Mouse (Mus musculus): ENCODE measurements at regions not wholly inside any gene's neighbourhood (a gene's known extent, or its start where the extent isn't known, plus 50 kb on each side); places are given as distances from the start of the nearest gene placed in this dataset.
"Not testable (repeated sequence)": the region's sequence is repeated elsewhere in the genome, so short reads cannot be mapped to it uniquely, and the experiment has no call there.

DNA sequence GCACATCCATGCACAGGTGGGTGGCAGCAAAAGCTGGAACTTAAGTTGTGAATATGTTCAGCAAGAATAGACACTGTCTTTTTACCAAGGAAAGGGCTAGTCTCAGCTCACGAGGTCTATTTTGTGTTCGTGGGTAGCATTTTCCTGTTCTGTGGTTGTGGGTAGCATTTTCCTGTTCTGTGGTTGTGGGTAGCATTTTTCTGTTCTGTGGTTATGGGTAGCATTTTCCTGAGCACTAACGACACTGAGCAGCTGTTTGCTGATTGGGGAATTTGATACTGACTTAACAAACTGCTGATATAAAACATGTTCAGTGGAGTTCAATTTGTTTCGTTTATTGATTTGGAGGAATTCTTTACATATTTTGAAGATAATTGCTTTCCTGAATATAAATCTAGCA, 837.8 kb upstream of the Vwc2 start:
- Histone ChIP-seq H3K9ac (replicated peaks; ENCODE audit: low read depth, low read length) (no peak overlapping the region), H3K36me3 (ENCODE audit: control insufficient read depth, insufficient read depth, low read length) (no peaks in the 10 kb centered on the region), H3K4me2 (ENCODE audit: low read depth, low read length) (no peak overlapping the region), H3K4me3 (ENCODE audit: low read depth, low read length) (no peak overlapping the region), H3K27me3 (ENCODE audit: control insufficient read depth, insufficient read depth, low read length) (no peaks in the 10 kb centered on the region), H3K4me1 (ENCODE audit: control insufficient read depth, insufficient read depth, low read length) (no peaks in the 10 kb centered on the region), H3K27ac (ENCODE audit: low read depth, low read length) (no peak overlapping the region), H3K9me3 (ENCODE audit: control insufficient read depth, low read length) (no peaks in the 10 kb centered on the region)
- WGBS: 81% methylated on average over 4 of the region's 4 CpGs
- no peak for ATAC-seq (ENCODE audit: low read depth)

DNA sequence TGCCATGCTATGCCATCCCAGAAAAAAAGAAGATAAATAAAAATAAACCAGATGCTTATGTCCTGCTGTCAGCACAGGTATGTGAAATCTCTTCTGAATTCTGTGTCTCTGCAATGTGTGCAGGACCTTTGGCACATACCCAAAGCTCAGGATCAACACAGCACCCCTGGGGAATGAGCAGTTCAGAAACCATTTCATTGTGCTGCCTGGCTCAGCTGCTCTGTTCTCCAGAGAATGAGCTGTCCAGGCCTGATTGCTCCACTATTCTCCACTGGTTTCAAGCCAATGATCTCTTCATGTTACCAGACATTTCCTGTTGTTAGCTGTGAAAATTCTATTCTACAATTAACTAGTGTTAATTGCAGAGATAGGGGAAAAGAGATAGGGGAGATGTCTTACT, 830.5 kb upstream of the Vwc2 start:
- no peaks in the 10 kb centered on the region for H3K36me3 ChIP-seq (ENCODE audit: control insufficient read depth, insufficient read depth, low read length)
- H3K4me3 ChIP-seq (ENCODE audit: low read depth, low read length): no peak overlapping the region
- no peaks in the 10 kb centered on the region for H3K9me3 ChIP-seq (ENCODE audit: control insufficient read depth, low read length)
- no peak overlapping the region for H3K27ac ChIP-seq (ENCODE audit: low read depth, low read length)
- H3K4me2 ChIP-seq (ENCODE audit: low read depth, low read length): no peak overlapping the region
- H3K9ac ChIP-seq (replicated peaks; ENCODE audit: low read depth, low read length): no peak overlapping the region
- no peaks in the 10 kb centered on the region for H3K4me1 ChIP-seq (ENCODE audit: control insufficient read depth, insufficient read depth, low read length)
- no peak for ATAC-seq (ENCODE audit: low read depth)
- no peaks in the 10 kb centered on the region for H3K27me3 ChIP-seq (ENCODE audit: control insufficient read depth, insufficient read depth, low read length)

DNA sequence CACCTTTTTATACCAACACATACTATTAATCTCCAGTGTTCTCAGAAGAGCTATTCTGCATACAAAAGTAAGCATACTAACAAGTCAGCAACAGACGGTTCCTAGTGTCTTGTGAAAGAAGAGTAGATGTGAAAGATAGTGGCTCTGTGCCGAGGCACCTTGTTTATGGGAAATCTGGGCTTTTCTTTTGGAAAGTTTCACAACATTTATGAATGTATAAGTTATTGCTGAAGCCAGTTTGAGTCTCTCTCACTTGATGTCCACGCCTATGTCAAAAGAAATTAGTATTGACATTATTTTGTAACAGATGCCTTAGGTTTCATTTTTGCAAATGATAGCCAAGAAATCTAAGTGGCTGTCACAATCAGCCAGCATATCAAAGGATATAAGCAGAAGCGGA, 822.0 kb upstream of the Vwc2 start:
- Histone ChIP-seq H3K4me2 (ENCODE audit: low read depth, low read length) (no peak overlapping the region), H3K9me3 (ENCODE audit: control insufficient read depth, low read length) (no peaks in the 10 kb centered on the region), H3K27ac (ENCODE audit: low read depth, low read length) (no peak overlapping the region), H3K4me3 (ENCODE audit: low read depth, low read length) (no peak overlapping the region), H3K36me3 (ENCODE audit: control insufficient read depth, insufficient read depth, low read length) (no peaks in the 10 kb centered on the region), H3K9ac (replicated peaks; ENCODE audit: low read depth, low read length) (no peak overlapping the region), H3K27me3 (ENCODE audit: control insufficient read depth, insufficient read depth, low read length) (no peaks in the 10 kb centered on the region), H3K4me1 (ENCODE audit: control insufficient read depth, insufficient read depth, low read length) (no peaks in the 10 kb centered on the region)
- no peak for ATAC-seq (ENCODE audit: low read depth)
- WGBS: 84% methylated on average over 4 of the region's 4 CpGs

DNA sequence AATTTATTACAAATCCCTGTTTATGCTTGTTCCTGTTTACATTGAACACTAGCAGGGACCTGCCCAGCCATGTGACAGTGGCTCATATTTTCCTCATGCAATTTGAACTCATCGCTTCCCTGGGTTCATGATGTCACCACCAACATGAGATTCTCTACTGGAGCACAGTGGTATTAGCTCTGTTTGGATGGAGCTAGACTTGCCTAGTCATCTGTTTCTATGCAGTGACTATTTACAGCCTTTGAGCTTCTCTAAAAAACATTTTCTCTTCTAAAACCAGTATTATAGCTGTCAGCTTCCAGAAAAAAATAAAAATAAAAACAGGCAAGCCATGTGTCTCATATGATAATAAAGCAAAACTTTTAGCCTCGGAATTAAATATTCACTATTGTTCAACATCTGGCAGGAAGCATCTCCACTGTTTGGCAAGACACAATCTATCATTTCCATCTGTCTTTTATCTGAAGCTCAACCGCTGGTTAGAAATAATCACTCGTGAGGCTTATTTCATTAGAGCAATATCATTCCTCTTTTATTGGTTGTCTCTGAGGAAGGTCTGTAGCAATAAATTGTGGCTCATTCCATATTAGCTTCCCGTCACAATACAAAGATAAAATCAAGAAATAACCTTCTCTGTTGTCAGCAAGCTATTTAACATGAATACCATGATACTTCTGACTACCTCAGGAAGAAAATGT, 804.9 kb upstream of the Vwc2 start:
- Histone ChIP-seq H3K4me2 (ENCODE audit: low read depth, low read length) (no peak overlapping the region), H3K27me3 (ENCODE audit: control insufficient read depth, insufficient read depth, low read length) (no peaks in the 10 kb centered on the region), H3K9ac (replicated peaks; ENCODE audit: low read depth, low read length) (no peak overlapping the region), H3K36me3 (ENCODE audit: control insufficient read depth, insufficient read depth, low read length) (no peaks in the 10 kb centered on the region), H3K4me1 (ENCODE audit: control insufficient read depth, insufficient read depth, low read length) (no peaks in the 10 kb centered on the region), H3K27ac (ENCODE audit: low read depth, low read length) (no peak overlapping the region), H3K9me3 (ENCODE audit: control insufficient read depth, low read length) (no peaks in the 10 kb centered on the region), H3K4me3 (ENCODE audit: low read depth, low read length) (no peak overlapping the region)
- peak; percentile 66 for ATAC-seq (ENCODE audit: low read depth)
- 46% methylated on average over 5 of the region's 5 CpGs for WGBS

DNA sequence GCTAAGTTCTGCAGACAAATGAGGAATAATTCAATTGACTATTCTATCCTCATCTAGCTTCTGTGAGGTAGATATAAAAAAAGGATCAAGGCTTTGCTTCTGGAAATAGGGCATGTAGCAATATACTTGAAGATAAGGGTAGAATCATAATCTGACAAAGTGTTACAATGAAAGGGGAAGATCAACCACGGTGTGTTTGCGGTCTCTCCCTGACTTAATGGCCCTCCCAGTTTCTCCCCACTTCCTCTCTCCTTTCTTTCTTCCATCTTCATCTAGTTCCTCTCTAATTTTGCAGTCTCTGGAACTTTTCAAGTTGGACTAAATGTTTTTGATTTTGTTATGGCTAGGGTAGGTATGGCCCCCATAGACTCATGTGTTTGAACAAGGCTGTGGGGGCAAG, 796.6 kb upstream of the Vwc2 start:
- Histone ChIP-seq H3K27ac (ENCODE audit: low read depth, low read length) (no peak overlapping the region), H3K36me3 (ENCODE audit: control insufficient read depth, insufficient read depth, low read length) (no peaks in the 10 kb centered on the region), H3K4me3 (ENCODE audit: low read depth, low read length) (no peak overlapping the region), H3K4me1 (ENCODE audit: control insufficient read depth, insufficient read depth, low read length) (no peaks in the 10 kb centered on the region), H3K9ac (replicated peaks; ENCODE audit: low read depth, low read length) (no peak overlapping the region), H3K4me2 (ENCODE audit: low read depth, low read length) (no peak overlapping the region), H3K9me3 (ENCODE audit: control insufficient read depth, low read length) (no peaks in the 10 kb centered on the region), H3K27me3 (ENCODE audit: control insufficient read depth, insufficient read depth, low read length) (no peaks in the 10 kb centered on the region)
- ATAC-seq (ENCODE audit: low read depth): no peak
- WGBS: 92% methylated on average over 2 of the region's 2 CpGs

DNA sequence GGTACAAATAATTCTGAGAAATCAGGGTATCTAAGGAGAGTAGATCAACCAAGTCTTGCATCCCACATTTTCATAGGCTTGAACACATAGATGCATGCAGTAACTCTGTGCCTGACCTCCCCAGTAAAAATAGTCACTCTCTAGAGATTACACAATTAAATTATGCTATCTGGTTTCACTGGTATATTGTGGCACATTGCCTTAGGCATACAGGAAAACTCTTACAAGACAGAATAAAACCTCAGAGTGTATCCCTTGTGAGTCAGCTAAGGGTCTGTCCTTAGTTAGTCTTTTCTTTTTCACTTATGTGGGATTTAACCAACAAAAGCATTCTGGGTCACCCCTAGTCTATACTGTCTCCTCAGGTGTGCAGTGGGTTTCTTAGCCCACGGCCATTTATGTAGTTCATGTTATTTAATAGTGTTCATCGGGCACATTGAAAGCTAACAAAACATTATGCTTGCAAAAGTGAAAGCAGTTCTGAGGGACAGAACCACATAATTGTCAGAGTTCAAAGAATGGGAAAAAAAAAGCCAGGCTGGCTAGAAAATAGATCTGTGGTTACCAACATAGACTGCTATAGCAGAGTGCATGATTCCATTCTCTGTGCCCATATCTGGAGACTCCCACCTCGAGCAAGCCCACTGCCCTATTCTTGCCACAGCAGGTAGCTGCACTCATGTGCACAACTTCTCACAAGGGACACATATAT, 795.8 kb upstream of the Vwc2 start:
- ATAC-seq (ENCODE audit: low read depth): no peak
- WGBS: 78% methylated on average over 3 of the region's 3 CpGs

DNA sequence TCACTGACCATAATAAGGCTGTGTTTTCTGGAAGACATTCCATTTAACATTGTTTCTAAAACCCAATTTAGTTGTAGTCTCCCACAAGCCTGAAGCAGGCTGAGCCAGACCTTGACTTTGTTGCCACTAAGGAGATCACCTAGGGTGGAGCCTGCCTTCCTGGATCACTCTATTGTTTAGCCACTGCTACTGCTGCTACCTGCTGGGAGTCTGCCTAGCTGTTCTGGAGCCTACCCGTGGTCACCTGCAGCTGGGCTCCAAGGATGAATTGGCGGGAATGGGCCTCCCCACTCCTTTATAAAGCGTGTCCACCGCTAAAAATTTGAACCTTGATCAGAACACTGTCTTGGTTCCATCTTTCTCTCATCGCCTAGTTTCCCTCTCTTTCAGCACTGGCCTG, 783.8 kb upstream of the Vwc2 start:
- not testable (repeated sequence) for H3K4me3 ChIP-seq (ENCODE audit: low read depth, low read length)

More for the DNA sequence above, 795.8 kb upstream of the Vwc2 start:
- H3K36me3 ChIP-seq (ENCODE audit: control insufficient read depth, insufficient read depth, low read length): no peaks in the 10 kb centered on the region
- no peaks in the 10 kb centered on the region for H3K9me3 ChIP-seq (ENCODE audit: control insufficient read depth, low read length)
- no peaks in the 10 kb centered on the region for H3K27me3 ChIP-seq (ENCODE audit: control insufficient read depth, insufficient read depth, low read length)
- no peaks in the 10 kb centered on the region for H3K4me1 ChIP-seq (ENCODE audit: control insufficient read depth, insufficient read depth, low read length)
- H3K27ac ChIP-seq (ENCODE audit: low read depth, low read length): no peak overlapping the region
- H3K4me2 ChIP-seq (ENCODE audit: low read depth, low read length): no peak overlapping the region
- no peak overlapping the region for H3K9ac ChIP-seq (replicated peaks; ENCODE audit: low read depth, low read length)
- no peak overlapping the region for H3K4me3 ChIP-seq (ENCODE audit: low read depth, low read length)

DNA sequence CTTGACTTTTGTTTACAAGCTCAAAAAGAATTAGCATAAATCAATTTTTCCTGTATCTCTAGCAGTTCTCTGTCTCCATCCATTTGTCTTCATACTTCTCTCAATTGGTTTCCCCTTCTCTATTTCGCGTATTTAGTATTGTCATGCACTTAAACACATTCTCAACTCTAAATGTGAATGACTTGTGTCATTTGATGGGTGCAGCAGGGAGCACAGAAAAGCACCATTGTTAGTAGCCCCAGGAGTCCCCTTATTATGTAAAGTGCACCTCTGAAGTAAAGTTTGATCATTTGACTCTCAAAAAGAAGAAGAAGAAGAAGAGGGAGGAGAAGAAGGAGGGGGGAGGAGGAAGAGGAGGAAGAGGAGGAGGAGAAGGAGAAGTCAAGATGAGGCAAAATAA, 776.2 kb upstream of the Vwc2 start:
- Histone ChIP-seq H3K9ac (replicated peaks; ENCODE audit: low read depth, low read length) (no peak overlapping the region), H3K9me3 (ENCODE audit: control insufficient read depth, low read length) (no peaks in the 10 kb centered on the region), H3K4me1 (ENCODE audit: control insufficient read depth, insufficient read depth, low read length) (no peaks in the 10 kb centered on the region), H3K27ac (ENCODE audit: low read depth, low read length) (no peak overlapping the region), H3K36me3 (ENCODE audit: control insufficient read depth, insufficient read depth, low read length) (no peaks in the 10 kb centered on the region), H3K27me3 (ENCODE audit: control insufficient read depth, insufficient read depth, low read length) (no peaks in the 10 kb centered on the region), H3K4me3 (ENCODE audit: low read depth, low read length) (no peak overlapping the region), H3K4me2 (ENCODE audit: low read depth, low read length) (no peak overlapping the region)
- no peak for ATAC-seq (ENCODE audit: low read depth)
- WGBS: 11% methylated on average over 2 of the region's 2 CpGs

More for the DNA sequence above, 783.8 kb upstream of the Vwc2 start:
- WGBS: 52% methylated on average over 5 of the region's 5 CpGs
- H3K36me3 ChIP-seq (ENCODE audit: control insufficient read depth, insufficient read depth, low read length); H3K9ac ChIP-seq (replicated peaks; ENCODE audit: low read depth, low read length); H3K27me3 ChIP-seq (ENCODE audit: control insufficient read depth, insufficient read depth, low read length); H3K4me2 ChIP-seq (ENCODE audit: low read depth, low read length); H3K4me1 ChIP-seq (ENCODE audit: control insufficient read depth, insufficient read depth, low read length); ATAC-seq (ENCODE audit: low read depth); H3K27ac ChIP-seq (ENCODE audit: low read depth, low read length); H3K9me3 ChIP-seq (ENCODE audit: control insufficient read depth, low read length): not testable (repeated sequence)

DNA sequence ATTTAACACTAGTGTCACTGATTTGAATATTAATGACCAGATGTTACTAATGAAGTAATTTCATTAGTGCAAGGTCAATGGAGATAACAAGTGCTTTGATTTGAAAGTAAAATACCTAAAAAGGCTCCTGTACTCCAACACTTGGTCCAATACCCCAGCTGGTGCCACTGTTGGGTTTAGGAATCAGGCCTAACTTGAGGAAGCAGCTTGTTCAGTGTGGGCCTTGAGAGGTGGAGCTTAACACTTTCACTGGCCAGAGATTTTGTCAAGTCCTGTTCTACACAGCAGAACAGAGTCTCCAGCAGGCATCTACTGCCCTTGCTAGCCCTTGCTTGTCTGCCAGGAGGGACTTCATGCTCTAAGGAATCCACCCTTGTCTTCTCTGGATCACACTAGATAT, 741.7 kb upstream of the Vwc2 start:
- H3K4me2 ChIP-seq (ENCODE audit: low read depth, low read length): no peak overlapping the region
- H3K27me3 ChIP-seq (ENCODE audit: control insufficient read depth, insufficient read depth, low read length): no peaks in the 10 kb centered on the region
- no peaks in the 10 kb centered on the region for H3K4me1 ChIP-seq (ENCODE audit: control insufficient read depth, insufficient read depth, low read length)
- no peak for ATAC-seq (ENCODE audit: low read depth)
- no peaks in the 10 kb centered on the region for H3K9me3 ChIP-seq (ENCODE audit: control insufficient read depth, low read length)
- H3K4me3 ChIP-seq (ENCODE audit: low read depth, low read length): no peak overlapping the region
- no peaks in the 10 kb centered on the region for H3K36me3 ChIP-seq (ENCODE audit: control insufficient read depth, insufficient read depth, low read length)
- no peak overlapping the region for H3K27ac ChIP-seq (ENCODE audit: low read depth, low read length)
- H3K9ac ChIP-seq (replicated peaks; ENCODE audit: low read depth, low read length): no peak overlapping the region
